Mouse (Mus musculus): ENCODE results near the gene Ugt1a7c. TPM values are rescaled to one million over a fixed set of nuclear protein-coding genes. Genes with fewer than 3 reads are reported as not detected.
"Not testable (repeated sequence)": the region's sequence is repeated elsewhere in the genome, so short reads cannot be mapped to it uniquely, and the experiment has no call there.

Gene Ugt1a7c
- polyA plus RNA-seq, 1 experiment from 2014 or later = 2.7 TPM

- H3K9ac ChIP-seq (replicated peaks; ENCODE audit: low read depth); H3K4me2 ChIP-seq (replicated peaks; ENCODE audit: low read depth, low read length); H3K4me3 ChIP-seq (ENCODE audit: low read depth, low read length); H3K27me3 ChIP-seq (replicated peaks; ENCODE audit: insufficient read depth, low read length); H3K4me1 ChIP-seq (ENCODE audit: insufficient read depth, low read depth, low read length); H3K36me3 ChIP-seq (ENCODE audit: insufficient read depth, low read length); H3K9me3 ChIP-seq (ENCODE audit: low read length): not testable (repeated sequence)
- peak; percentile 85 for ATAC-seq
- DNase-seq (ENCODE audit: low spot score) = peak; percentile 80
- H3K27ac ChIP-seq (ENCODE audit: low read length) = peak within 1 kb of the TSS; percentile 61
- TF ChIP-seq EP300 (IDR thresholded peaks at IDR 0.05) = 0 out of 2 replicates have a peak, but pooled peaks have one; percentile 22
- 15% methylated on average over 5 of the region's 5 CpGs for WGBS
Observed at GRCm38 (mm10) chr1:88134457-88135011, 39.7 kb downstream of the Ugt1a7c start, which contains the start of gene Ugt1a6a. Gene Ugt1a6a, plus strand, starts transcription at chr1:88134809.

GRCm38 (mm10) chr1:88135229-88135904 is 40.5 kb downstream of the Ugt1a7c start:
- not testable (repeated sequence) for H3K9ac ChIP-seq (replicated peaks; ENCODE audit: low read depth); H3K4me3 ChIP-seq (ENCODE audit: low read depth, low read length); H3K27me3 ChIP-seq (replicated peaks; ENCODE audit: insufficient read depth, low read length); H3K36me3 ChIP-seq (ENCODE audit: insufficient read depth, low read length); H3K9me3 ChIP-seq (ENCODE audit: low read length); H3K4me1 ChIP-seq (ENCODE audit: insufficient read depth, low read depth, low read length); H3K4me2 ChIP-seq (replicated peaks; ENCODE audit: low read depth, low read length)
- DNase-seq (ENCODE audit: low spot score) = peak; percentile 69
- WGBS = 66% methylated on average over 5 of the region's 6 CpGs
- H3K27ac ChIP-seq (ENCODE audit: low read length) = 0 out of 2 replicates have a peak overlapping the region, but pooled peaks have one; percentile 43
- peak; percentile 85 for ATAC-seq

GRCm38 (mm10) chr1:88136646-88137045 is 41.8 kb downstream of the Ugt1a7c start:
- no peak overlapping the region for H3K27ac ChIP-seq (ENCODE audit: low read length)
- no peaks in the 10 kb centered on the region for H3K36me3 ChIP-seq (ENCODE audit: insufficient read depth, low read length)
- H3K27me3 ChIP-seq (replicated peaks; ENCODE audit: insufficient read depth, low read length) = no peaks in the 10 kb centered on the region
- peaks cover 8% of the 10 kb centered on the region; the same call in 1 of the 2 replicates for H3K4me1 ChIP-seq (ENCODE audit: insufficient read depth, low read depth, low read length)
- no peak overlapping the region for H3K4me3 ChIP-seq (ENCODE audit: low read depth, low read length)
- ATAC-seq (no peak), DNase-seq (ENCODE audit: low spot score) (peak; percentile 19)
- H3K9me3 ChIP-seq (ENCODE audit: low read length) = no peaks in the 10 kb centered on the region
- H3K4me2 ChIP-seq (replicated peaks; ENCODE audit: low read depth, low read length) = no peak overlapping the region
- TF ChIP-seq EP300 (IDR thresholded peaks at IDR 0.05) (no peak), CTCF (IDR thresholded peaks at IDR 0.05) (no peak)
- no peak overlapping the region for H3K9ac ChIP-seq (replicated peaks; ENCODE audit: low read depth)
- 39% methylated on average over 2 of the region's 2 CpGs for WGBS

- TF ChIP-seq CTCF (IDR thresholded peaks at IDR 0.05) = no peak
- TF ChIP-seq EP300 (IDR thresholded peaks at IDR 0.05) = no peak
- no peaks in the 10 kb centered on the region for H3K36me3 ChIP-seq (ENCODE audit: insufficient read depth, low read length)
- H3K4me2 ChIP-seq (replicated peaks; ENCODE audit: low read depth, low read length) = no peak overlapping the region
- no peak for ATAC-seq
- H3K9ac ChIP-seq (replicated peaks; ENCODE audit: low read depth) = no peak overlapping the region
- H3K9me3 ChIP-seq (ENCODE audit: low read length) = no peaks in the 10 kb centered on the region
- no peak overlapping the region for H3K4me3 ChIP-seq (ENCODE audit: low read depth, low read length)
- H3K27me3 ChIP-seq (replicated peaks; ENCODE audit: insufficient read depth, low read length) = no peaks in the 10 kb centered on the region
- peaks cover 8% of the 10 kb centered on the region; the same call in 1 of the 2 replicates for H3K4me1 ChIP-seq (ENCODE audit: insufficient read depth, low read depth, low read length)
- DNase-seq (ENCODE audit: low spot score) = no peak
- H3K27ac ChIP-seq (ENCODE audit: low read length) = no peak overlapping the region
- WGBS = 71% methylated on average over 3 of the region's 3 CpGs
Observed at GRCm38 (mm10) chr1:88137264-88137663, 42.4 kb downstream of the Ugt1a7c start.

- Histone ChIP-seq H3K4me1 (ENCODE audit: insufficient read depth, low read depth, low read length) (peaks cover 8% of the 10 kb centered on the region; the same call in 1 of the 2 replicates), H3K9ac (replicated peaks; ENCODE audit: low read depth) (no peak overlapping the region), H3K4me2 (replicated peaks; ENCODE audit: low read depth, low read length) (no peak overlapping the region), H3K27ac (ENCODE audit: low read length) (no peak overlapping the region), H3K9me3 (ENCODE audit: low read length) (no peaks in the 10 kb centered on the region), H3K36me3 (ENCODE audit: insufficient read depth, low read length) (no peaks in the 10 kb centered on the region), H3K27me3 (replicated peaks; ENCODE audit: insufficient read depth, low read length) (no peaks in the 10 kb centered on the region), H3K4me3 (ENCODE audit: low read depth, low read length) (no peak overlapping the region)
- DNase-seq (ENCODE audit: low spot score) = no peak
- TF ChIP-seq CTCF (IDR thresholded peaks at IDR 0.05) (no peak), EP300 (IDR thresholded peaks at IDR 0.05) (no peak)
- WGBS = 84% methylated on average over 1 of the region's 1 CpGs
- ATAC-seq = no peak
Observed at GRCm38 (mm10) chr1:88138145-88138544, 43.3 kb downstream of the Ugt1a7c start.

- not testable (repeated sequence) for H3K4me2 ChIP-seq (replicated peaks; ENCODE audit: low read depth, low read length); DNase-seq (ENCODE audit: low spot score); H3K9ac ChIP-seq (replicated peaks; ENCODE audit: low read depth); H3K36me3 ChIP-seq (ENCODE audit: insufficient read depth, low read length); H3K27ac ChIP-seq (ENCODE audit: low read length); H3K4me1 ChIP-seq (ENCODE audit: insufficient read depth, low read depth, low read length); H3K4me3 ChIP-seq (ENCODE audit: low read depth, low read length); H3K27me3 ChIP-seq (replicated peaks; ENCODE audit: insufficient read depth, low read length); H3K9me3 ChIP-seq (ENCODE audit: low read length)
- peak; percentile 78 for ATAC-seq
- 52% methylated on average over 1 of the region's 1 CpGs for WGBS
Observed at GRCm38 (mm10) chr1:88140492-88140891, 45.6 kb downstream of the Ugt1a7c start.

All from lung, postnatal 0 days (tissue).